Comparison of ENCODE assay signal across 42 mouse cellular contexts in the genomic region with DNA sequence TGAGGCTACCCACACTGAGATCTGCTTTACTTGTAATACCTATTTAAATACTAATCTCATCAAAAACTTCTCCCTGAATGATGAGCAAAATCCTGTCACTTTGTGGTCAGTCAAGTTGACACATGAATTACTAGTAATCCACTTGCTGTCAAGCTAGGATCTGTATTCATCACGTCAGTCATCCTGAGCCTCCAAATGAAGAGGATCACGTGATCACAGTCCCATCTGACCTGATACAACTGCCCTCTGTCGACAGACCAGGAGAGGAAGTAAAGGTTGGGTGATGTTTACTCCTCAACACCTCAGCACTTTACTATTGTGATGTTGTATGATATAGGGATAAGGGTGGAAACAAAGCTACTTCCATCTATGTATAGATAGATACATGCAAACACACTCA. TPM values are rescaled to one million over a fixed set of nuclear protein-coding genes. Genes with fewer than 3 reads are reported as not detected.
"Had no signal": no experiment of that assay in that cellular context is flagged by ENCODE, and none has a peak within 500 bp of the region (broad histone marks: within the 10 kb centered on the region; RNA-seq: fewer than 3 reads in every experiment).

No protein-coding gene starts in this region.

- H3K4me1 ChIP-seq: heart, embryonic 10.5 days; heart, embryonic 12.5 days; hindbrain, embryonic 13.5 days; hindbrain, embryonic 15.5 days; kidney, embryonic 15.5 days; limb, embryonic 13.5 days; limb, embryonic 15.5 days; liver, embryonic 12.5 days had no signal

- H3K27me3 ChIP-seq: heart, embryonic 12.5 days; hindbrain, embryonic 13.5 days; hindbrain, embryonic 15.5 days; kidney, embryonic 15.5 days; limb, embryonic 13.5 days; limb, embryonic 15.5 days; liver, embryonic 12.5 days had no signal

- H3K4me3 ChIP-seq: gastrocnemius, adult 2 months; heart, embryonic 10.5 days; heart, embryonic 12.5 days; hindbrain, embryonic 13.5 days; hindbrain, embryonic 15.5 days; kidney, embryonic 15.5 days; limb, embryonic 13.5 days; limb, embryonic 15.5 days; liver, embryonic 12.5 days had no signal

- H3K27ac ChIP-seq: gastrocnemius, adult 2 months; heart, embryonic 10.5 days; hindbrain, embryonic 13.5 days; hindbrain, embryonic 15.5 days; hindbrain, postnatal 0 days; kidney, embryonic 15.5 days; kidney, postnatal 0 days; limb, embryonic 13.5 days; limb, embryonic 15.5 days; liver, embryonic 12.5 days had no signal

- H3K9me3 ChIP-seq: heart, embryonic 10.5 days; heart, embryonic 12.5 days; hindbrain, embryonic 13.5 days; hindbrain, embryonic 15.5 days; kidney, embryonic 15.5 days; limb, embryonic 13.5 days; limb, embryonic 15.5 days; liver, embryonic 12.5 days had no signal

- H3K9ac ChIP-seq: heart, embryonic 12.5 days; hindbrain, embryonic 13.5 days; hindbrain, embryonic 15.5 days; kidney, embryonic 15.5 days; limb, embryonic 13.5 days; limb, embryonic 15.5 days; liver, embryonic 12.5 days had no signal

- H3K36me3 ChIP-seq: heart, embryonic 10.5 days; heart, embryonic 12.5 days; hindbrain, embryonic 13.5 days; hindbrain, embryonic 15.5 days; kidney, embryonic 15.5 days; limb, embryonic 13.5 days; limb, embryonic 15.5 days; liver, embryonic 12.5 days had no signal

- H3K4me2 ChIP-seq: heart, embryonic 12.5 days; hindbrain, embryonic 13.5 days; hindbrain, embryonic 15.5 days; kidney, embryonic 15.5 days; limb, embryonic 13.5 days; limb, embryonic 15.5 days; liver, embryonic 12.5 days had no signal

- DNase-seq: gastrocnemius, adult 2 months; gastrocnemius, postnatal 10 days; gastrocnemius, postnatal 25 days; heart, adult 18-20 months; heart, postnatal 10 days; kidney, adult 11 months; kidney, adult 2 months; kidney, adult 9 months; kidney, postnatal 14 days; kidney, postnatal 36 days; layer of hippocampus, adult 9-11 months; layer of hippocampus, postnatal 36 days; left cerebral cortex, postnatal 4 days had no signal

RNA-seq across cellular contexts. Expression of gene C2cd6, which starts 31.0 kb away (rescaled TPM):
- total RNA-seq: gastrocnemius, adult 2 months; gastrocnemius, postnatal 10 days; gastrocnemius, postnatal 25 days; gastrocnemius, postnatal 4 days; granulocyte monocyte progenitor cell, adult 5-6 weeks; heart, adult 18-20 months; heart, adult 8-10 months; heart, postnatal 10 days; heart, postnatal 25 days; hematopoietic stem cell, adult 5-6 weeks; hindbrain, postnatal 0 days; layer of hippocampus, adult 18-20 months; layer of hippocampus, adult 8-10 months; layer of hippocampus, postnatal 14 days; layer of hippocampus, postnatal 36 days; left cerebral cortex, adult 18-20 months; left cerebral cortex, adult 8-10 months; left cerebral cortex, postnatal 25 days; left cerebral cortex, postnatal 4 days had no signal
- polyA plus RNA-seq: heart, embryonic 10.5 days; heart, embryonic 12.5 days; heart, embryonic 14.5 days; heart, embryonic 16.5 days; hindbrain, embryonic 11.5 days; hindbrain, embryonic 13.5 days; hindbrain, embryonic 15.5 days; hindbrain, postnatal 0 days; intestine, embryonic 14.5 days; intestine, embryonic 16.5 days; kidney, embryonic 15.5 days; kidney, postnatal 0 days; large intestine, adult 2 months; limb, embryonic 11.5 days; limb, embryonic 13.5 days; limb, embryonic 15.5 days; liver, adult 2 months; liver, embryonic 12.5 days had no signal
